Mouse (Mus musculus) megakaryocyte progenitor cell, adult 5-6 weeks (primary cell): ENCODE measurements around the gene Tarbp2. TPM values are rescaled to one million over a fixed set of nuclear protein-coding genes. Genes with fewer than 3 reads are reported as not detected.

ENCODE experiments used
- ATAC-seq: replicated peaks from 2 replicates; pipeline ENCODE4 v1.8.0; 2016; ENCODE audit warnings: mild to moderate bottlenecking, moderate TSS enrichment, inconsistent platforms; ENCODE audit not compliant: poor library complexity
- total RNA-seq, 2 experiments: library from RNA; stranded (forward) in 1 of 2; stranded (reverse) in 1 of 2; fragments of 157-497, 149-512 nt in 1 of 2; fragments of 200-1000 nt in 1 of 2; gene quantifications; 2 replicates each; pipeline versions ENCODE4 v1.2.3 to v1.2.4; 2015 to 2017

Gene Tarbp2
- total RNA-seq, 2 experiments from 2014 or later: 17.4 to 26.7 TPM

DNA sequence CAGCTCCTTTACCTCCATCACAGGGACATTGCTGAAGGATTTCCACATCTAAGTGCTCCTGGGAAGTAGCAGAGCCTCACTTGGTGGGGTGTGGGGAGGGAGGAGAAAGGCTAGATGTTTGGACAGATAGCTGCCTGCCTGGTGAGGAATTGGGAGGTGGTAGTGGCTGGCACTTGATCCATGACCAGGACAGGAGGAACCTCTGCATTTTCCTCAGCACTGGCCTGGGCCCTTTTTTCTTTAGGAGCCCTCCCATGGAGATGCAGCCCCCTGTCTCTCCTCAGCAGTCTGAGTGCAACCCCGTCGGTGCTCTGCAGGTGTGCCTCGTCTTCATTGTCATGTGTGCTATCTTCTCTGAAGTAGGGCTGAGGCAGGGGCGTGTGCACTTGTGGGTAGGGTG, 3.5 kb downstream of the Tarbp2 start:
- no peak for ATAC-seq

DNA sequence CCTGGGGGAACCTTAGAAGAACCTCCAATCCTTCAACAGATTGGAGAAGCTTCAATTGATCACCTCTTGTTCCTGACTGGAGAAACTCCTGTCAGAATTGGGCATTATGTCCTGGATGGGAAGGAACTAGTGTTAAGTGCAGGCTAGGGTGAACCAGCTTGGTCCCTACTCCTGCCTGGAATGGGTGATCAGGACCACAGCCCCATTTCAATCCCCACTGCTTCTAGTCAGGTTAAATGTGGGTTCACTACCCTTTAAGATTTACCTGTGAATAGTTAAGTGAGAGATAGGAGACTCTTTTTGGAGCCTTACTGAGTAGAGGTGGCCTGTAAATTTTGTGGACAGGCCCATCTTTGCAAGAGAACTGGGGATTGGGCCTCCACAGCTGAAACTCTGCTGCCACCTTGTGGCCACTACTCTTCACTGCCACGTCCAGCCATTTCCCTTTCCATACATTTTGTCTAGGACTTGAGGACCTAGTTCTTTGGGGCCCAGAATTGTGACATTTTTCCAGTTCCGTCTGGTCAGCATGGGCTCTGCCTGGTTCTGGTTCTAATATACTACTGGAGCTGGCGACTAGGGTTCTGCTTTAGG, 7.0 kb downstream of the Tarbp2 start, which contains the start of gene Npff:
Gene Npff, minus strand, starts transcription at position 51 of the 594 bp plus-strand sequence.
- peak; percentile 91 for ATAC-seq

DNA sequence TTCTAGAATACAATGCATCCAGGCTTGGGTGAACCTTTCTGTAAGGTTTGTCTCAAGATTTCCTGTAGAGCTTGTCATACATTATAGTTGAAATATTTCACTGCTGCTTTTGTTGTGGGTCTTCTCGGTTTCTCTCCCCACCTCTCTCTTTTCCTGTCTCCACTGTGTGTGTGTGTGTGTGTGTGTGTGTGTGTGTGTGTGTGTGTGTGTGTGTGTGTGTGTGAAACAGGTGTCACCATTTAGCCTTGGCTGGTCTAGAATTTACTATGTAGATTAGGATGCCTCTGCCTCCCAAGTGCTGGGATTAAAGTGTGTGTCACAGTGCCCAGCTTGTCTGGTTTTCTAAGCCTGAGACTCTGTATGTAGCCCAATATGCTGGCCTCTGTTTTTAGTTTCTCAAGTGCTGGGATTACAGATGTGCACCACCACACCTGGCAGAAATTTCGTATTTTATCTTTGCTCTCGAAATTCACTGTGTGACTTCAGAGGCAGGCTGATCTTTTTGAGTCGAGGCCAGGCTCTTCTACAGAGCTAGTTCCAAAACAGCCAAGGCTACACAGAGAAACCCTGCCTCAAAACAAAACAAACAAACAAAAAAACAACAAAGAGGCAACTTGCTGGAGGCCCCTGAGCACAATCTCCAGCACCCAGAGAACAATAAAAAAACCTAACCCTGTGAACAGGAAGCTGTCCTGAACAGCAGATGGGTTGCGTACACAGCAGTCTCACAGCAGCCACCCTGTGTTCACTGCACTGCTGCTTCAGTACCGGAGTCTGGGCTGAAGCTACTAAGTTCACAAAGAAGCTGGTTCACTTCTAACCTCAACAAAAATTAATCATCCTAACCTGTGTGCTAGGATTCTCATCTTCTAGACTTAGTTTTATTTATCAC, 8.4 kb downstream of the Tarbp2 start:
- ATAC-seq: no peak

DNA sequence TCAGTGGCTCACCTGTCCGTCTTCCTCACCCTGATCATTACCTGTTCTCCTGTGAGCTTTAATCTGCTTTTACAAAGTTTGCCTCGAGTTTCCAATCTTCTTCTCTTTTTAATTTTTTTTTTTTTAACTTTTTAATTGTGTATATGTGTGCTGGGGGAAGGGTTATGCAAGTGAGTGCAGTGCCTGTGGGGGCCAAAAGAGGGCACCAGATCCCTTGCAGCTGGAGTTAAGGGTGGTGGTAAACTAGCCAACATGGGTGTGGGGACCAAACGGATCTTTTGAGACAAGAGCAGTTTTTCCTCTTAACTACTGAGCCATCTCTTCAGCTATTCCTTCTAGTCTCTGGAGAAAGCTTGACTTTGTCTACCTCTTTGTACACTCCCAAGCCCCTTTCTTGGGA, 9.9 kb downstream of the Tarbp2 start:
- ATAC-seq: peak; percentile 70

DNA sequence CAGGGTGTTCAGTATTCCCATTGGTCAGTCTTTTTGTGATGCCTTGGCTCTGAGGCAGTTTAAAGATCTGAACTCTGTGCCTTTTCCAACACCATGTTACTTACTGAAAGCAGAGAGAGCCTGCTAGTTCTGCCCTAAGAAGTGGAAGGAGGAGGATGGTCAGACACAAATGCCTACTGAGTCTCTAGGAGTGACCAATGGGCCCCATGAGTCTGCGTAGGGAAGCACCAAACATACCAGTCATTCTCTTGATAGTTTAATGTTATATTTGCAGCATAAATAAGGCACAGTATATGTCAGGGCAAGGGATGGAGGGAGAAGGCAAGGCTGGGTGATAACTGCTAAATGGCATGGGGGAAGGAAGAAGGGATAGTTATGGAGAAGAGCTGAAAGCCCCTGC, 10.4 kb downstream of the Tarbp2 start:
- no peak for ATAC-seq

DNA sequence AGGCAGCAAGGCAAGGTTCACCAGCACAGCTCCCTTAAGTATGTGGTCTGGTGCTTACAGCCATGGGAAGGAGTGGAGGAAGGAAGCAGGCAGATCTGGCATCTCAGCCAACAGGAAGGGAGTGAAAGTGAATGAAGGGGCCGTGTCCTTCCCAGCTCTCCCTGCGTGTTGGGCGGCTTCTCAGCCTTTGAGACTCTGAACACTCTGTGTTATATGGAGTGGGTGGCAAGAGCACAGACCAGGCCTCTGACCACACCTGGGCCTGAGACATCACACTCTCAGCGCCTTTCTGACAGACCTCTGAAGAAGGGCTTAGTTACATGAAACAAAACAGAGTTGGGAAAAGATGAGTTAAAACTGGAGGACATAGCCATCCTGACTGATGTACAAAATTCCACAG, 12.6 kb downstream of the Tarbp2 start:
- ATAC-seq: no peak

DNA sequence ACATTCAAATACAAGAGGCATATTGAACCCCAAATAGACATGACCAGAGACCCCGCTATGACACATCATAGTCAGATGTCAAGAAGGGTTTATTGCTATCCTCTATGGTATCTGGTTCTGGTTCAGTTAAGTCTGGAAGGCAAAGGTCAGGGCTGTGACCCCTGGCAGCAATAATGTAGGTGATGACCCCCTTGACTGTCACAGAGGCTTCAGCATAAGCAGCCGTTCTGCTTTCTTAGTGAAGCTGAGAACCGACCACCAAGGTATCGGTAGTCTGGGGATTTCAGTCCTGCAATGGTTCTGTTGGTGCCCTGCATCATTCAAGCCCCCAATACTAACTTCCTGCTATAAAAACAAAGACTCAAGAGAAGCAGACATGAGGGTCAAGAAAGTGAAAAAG, 13.6 kb downstream of the Tarbp2 start:
- ATAC-seq: no peak

DNA sequence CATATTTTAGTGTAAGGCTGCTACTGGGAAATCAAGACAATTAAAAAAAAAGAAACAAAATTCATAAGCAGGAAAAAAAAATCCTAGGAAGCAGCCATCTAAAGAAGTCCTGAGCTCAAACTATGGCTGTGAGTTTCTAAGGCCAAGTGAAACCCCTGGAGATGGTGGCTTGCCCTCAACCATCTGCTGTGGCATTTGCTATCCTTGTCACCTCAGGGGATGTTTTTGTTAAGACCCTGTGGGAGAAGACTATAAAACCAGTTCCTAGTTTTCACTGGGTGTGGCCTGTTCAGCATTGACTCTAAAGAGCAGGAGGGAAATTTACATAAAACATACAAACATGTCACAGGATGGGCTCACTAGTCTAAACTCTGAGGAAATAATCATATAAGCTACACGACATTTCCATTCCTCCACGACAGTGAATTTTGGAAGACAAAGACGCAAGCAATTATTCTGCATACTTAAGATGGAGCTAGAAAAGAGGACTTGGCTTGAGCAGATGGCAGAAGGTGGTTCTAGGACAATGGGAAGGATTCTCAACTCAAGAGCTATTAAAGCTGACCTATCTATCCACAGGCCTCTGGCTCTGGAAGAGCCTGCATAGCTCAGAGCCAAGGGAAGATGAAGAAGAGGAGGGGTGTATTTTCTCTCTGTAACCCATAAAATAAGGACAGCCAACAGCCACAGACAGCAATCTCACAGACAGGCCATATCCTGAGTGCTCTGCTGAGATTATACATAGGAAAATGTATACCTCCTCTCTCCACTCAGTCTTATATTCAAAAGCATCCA, 14.3 kb downstream of the Tarbp2 start:
- no peak for ATAC-seq

DNA sequence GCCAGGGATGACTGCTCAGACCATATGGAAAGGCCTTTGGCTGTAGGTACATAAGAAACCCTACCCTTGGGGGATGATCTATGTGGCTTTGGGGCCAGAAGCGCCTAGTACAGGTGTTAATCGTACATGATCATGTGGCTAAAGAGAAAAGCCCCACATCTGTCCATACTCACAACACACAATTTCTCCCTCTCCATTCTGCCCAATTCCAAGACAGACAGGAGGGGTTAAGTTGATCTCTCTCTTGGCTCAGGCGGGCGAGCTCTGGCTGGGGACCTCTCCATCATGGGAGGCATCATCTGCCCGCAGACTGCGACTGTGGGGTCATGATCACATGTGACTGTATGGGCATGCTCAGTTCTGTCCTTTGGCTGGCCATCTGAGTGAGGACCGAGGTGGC, 15.9 kb downstream of the Tarbp2 start:
- no peak for ATAC-seq

DNA sequence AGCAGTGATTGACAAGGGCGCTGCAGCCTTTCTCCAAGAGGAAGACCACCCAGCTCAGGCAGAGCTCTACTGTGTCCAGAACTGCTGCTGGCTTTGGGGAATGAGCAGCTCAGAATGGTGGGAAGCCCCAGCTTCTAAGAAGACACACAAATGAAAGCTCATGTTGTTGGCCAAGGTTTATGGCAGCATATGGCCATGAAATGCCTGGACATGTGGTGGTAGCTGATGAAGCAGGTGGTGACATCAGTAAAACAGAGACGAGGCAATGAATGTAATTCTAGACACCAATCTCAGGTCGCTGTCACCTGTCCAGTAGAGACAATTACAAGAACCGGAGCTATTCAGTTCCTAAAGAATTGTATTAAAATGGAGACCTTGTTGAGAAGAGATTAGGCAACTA, 26.8 kb downstream of the Tarbp2 start:
- ATAC-seq: no peak

DNA sequence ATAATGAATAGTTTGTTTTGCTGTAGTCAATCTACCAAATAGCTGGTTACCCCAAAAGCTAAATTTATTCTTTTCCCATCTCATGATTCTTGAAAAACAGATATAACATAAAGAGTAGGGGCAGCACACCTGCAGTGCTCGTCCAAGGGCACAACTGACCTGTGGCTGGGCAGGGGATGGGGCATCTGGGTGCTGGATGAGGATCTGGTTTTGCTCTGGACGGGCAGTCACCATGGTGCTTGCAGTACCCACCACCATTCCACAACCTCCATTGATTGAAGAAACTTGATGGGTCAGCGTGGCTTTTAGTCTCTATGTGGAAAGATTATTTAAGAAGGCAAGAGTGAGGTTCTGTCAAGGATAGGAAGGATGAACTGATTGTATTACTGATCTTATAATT, 28.3 kb downstream of the Tarbp2 start:
- ATAC-seq: no peak

DNA sequence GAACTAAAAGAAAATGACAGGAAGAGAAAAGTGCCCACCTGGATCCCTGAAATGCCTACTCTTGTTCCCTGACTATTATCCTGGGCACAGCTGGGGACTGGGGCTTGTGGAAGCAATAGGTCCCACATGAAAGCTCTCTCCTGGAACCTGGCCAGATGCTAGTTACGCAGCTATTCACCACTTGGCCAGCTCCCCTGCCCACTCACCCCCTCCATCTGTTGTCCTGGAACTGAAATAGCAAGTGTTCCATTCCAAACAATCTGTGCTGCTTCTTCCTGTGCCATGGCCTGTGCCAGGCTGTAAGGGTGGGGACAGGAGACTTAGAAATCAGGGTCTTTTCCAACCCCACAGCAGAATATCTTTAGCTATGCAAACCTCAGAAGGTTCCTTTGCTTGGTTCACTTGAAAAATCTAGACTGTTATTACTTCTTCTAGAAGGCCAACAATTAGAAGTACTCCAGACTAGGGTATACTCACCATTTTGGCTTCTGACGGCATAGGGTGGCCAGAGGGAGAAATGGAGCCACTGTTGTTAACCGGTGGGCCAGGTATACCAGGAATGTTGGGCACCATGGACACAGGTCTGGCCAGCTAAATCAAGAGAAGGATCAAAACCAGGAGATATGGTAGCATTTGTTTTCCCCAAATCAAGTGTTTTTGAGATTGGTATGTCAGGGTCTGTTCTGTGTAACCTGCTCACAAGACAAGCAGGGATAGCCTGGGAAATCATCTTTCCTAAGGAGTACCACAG, 28.9 kb downstream of the Tarbp2 start:
- no peak for ATAC-seq

DNA sequence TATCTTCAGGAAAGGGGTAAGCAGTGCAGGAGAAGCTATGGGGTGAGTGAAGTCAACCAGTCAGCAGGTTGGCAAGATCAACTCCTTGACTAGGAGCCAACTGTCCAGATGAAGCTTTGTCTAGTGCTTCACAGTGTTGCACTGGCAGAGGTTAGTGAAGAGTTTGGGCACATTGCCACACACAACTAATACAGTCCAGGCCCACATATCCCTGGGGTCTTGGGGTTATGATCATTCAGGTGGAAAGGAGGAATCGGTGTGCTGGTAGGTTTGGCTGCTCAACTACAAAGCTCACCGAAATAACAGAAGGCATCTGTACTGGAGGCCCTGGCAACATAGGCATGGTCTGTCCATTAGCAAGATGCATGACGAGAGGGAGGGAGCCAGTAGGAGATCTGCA, 29.5 kb downstream of the Tarbp2 start:
- ATAC-seq: no peak

DNA sequence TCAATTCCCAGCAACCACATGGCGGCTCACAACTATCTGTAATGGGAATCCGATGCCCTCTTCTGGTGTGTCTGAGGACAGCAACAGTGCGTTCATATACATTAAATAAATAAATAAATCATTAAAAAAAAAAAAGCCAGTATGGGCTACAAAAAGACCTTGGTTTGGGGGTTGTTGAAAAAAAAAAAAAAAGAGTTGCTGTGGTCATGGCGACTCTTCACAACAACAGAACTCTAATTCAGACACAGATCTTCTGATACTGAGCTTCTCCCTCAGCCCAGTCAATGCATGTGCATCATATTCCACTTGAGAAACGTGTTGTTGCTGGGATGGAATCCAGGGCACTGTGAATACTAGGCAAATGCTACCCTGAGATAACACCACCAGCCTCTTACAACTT, 34.6 kb downstream of the Tarbp2 start:
- ATAC-seq: no peak

DNA sequence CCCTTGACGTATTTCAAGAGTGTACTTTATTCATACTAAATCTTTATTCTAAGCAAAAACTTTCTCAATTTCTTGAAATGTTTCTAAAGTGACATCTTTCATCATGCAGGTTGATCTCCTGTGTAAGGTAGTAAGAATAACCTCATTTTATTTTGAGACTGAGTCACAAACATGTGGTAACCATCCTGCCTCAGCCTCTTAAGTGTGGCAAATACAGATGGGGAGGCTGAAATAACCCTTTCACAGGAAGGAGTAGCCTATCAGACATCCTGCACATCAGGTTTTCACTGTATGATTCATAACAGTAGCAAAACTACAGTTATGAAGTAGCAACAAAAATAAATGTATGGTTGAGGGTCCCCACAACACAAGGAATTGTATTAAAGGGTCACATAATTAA, 37.6 kb downstream of the Tarbp2 start:
- no peak for ATAC-seq

DNA sequence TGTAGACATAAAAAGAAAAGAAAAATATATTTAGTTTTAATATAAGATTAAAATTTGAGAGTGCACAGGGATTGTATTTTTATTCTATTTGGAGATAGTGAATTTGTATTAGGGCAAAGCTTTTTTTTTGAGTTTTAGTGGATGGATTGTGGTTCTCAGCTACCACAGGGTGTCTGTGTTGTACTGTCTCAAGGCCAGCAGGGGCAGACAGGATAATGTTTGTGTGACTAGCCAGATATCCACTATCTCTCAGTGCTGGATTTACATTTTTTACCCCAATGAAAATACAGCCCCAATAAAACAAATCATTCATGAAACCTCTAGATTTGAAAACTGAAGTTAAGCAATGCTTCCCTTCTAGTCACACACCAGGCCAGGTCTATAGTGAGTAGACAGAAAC, 39.6 kb downstream of the Tarbp2 start:
- ATAC-seq: no peak

DNA sequence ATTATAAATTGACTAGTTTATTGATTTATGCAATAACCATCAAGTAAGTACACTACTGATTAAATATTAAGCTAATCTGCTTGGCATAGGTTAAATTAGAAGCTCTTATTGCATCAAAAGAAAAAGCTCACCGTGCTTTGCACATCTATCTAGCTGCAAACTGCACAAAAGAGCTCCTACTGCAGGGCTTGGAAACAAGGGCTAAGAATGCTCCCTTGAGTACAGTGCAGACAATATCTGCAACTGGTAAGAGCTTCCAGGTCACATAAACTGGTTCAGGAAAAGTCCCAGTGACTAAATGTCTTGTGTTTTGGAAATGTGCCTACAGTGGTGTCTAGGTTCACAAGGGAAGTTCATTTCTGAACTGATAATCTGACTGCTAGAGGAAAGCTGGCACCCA, 44.5 kb downstream of the Tarbp2 start:
- no peak for ATAC-seq

DNA sequence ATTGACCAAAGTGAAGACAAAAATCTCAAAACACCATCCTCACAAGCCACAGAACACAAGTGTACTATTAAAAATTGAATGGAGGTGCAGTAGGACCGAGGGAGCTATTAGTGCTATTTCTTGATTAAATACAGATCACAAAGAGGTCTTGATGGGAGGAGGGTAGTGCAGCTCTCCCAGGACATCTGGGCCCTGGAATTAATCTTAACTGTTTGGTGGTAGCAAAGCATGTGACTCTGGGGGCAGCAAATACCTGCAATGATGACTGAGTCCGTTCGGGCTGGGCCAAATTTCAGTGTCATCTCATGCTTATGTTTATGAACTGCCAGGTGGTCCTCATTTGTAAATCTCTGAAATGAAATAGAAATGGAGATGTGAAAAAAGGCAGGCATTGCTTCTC, 45.1 kb downstream of the Tarbp2 start:
- no peak for ATAC-seq

DNA sequence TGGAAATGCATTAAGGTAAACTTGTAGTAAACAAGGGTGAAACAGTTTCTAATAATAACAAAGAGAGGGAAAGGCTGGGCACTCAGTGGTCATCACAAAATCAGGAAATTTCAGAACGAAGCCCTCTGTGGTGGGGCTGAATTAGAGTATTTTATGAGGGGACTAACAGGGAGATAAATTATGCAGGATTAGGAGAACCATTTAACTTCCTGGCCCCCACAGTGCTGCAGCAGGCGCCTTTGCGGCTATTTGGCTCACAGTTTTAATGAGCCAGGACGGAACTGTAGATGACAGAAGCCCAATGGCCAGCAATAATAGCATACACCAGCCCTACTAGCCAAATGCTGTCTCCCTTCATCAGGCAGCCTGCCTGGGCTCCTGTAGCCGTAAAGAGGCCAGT, 45.7 kb downstream of the Tarbp2 start:
- no peak for ATAC-seq

DNA sequence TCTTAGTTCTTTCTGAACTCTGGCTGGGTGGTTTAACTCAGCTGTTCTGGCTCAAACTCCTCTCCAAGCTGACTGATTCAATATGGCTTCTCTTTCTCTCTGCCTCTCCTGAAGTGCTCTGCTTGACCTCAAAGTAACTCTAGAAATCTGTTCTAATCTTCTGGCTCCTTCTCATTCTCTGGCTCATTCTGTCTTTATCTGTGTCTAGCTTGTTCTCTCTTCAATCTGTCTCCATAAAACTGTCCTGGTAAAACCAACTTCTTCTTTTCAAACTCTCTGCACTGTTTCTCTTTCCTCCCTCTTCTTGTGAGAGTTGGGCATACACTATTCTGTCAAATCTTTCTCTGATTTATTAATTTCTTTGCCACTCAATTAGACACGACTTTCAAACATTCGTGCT, 49.9 kb downstream of the Tarbp2 start:
- no peak for ATAC-seq

DNA sequence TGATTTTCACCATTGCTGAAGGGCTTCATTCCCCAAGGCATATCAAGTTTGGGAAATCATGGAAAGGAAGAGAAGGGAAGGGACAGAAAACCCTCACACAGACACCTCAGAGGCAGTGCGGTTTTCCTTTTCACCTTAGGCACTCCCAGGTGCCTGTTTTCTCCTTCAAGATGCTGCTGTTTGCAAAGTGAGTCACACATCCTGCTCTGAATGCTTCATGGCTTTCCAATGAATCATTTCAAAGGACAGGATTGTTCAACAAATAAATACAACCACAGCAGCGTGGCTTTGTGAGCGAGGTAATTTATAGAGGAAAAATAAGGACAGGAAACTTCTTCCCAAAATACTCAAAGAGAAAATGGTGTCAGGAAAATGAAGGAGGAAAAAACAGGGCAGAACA, 54.1 kb downstream of the Tarbp2 start:
- no peak for ATAC-seq
